Mouse (Mus musculus): Measurements from ENCODE around the gene Slc4a2. TPM values are rescaled to one million over a fixed set of nuclear protein-coding genes. Genes with fewer than 3 reads are reported as not detected.

The Slc4a2 gene
- 45.1 and 48.9 TPM in 2 replicates for polyA plus RNA-seq (2015; fragmentation: Nextera tagmentation; extraction: Ambion mirVana)

- Histone ChIP-seq H3K9me3 (ENCODE audit: control insufficient read depth, low read length) (no peaks in the 10 kb centered on the region), H3K9ac (ENCODE audit: low read length) (peak within 1 kb of the TSS; percentile 73), H3K27ac (ENCODE audit: low read length) (peak within 1 kb of the TSS; percentile 98), H3K36me3 (ENCODE audit: control insufficient read depth, insufficient read depth, low read length) (peaks cover 4% of the 10 kb centered on the region; the same call in 1 of the 2 replicates), H3K4me1 (replicated peaks; ENCODE audit: control insufficient read depth, insufficient read depth, low read length) (peaks cover 26% of the 10 kb centered on the region), H3K4me2 (ENCODE audit: low read depth, low read length) (peak within 1 kb of the TSS; percentile 84), H3K27me3 (ENCODE audit: control insufficient read depth, insufficient read depth, low read depth, low read length) (no peaks in the 10 kb centered on the region), H3K4me3 (ENCODE audit: low read length) (peak within 1 kb of the TSS; percentile 59)
- under 1% methylated on average over 46 of the region's 46 CpGs for WGBS
- peak; percentile 93 for ATAC-seq (ENCODE audit: low read depth)
Measured at GRCm38 (mm10) chr5:24423129-24424003, at the start of gene Slc4a2, which contains the start of gene Cdk5. Gene Slc4a2, plus strand, starts transcription at chr5:24423837. Gene Cdk5, minus strand, starts transcription at chr5:24423530.

- H3K36me3 ChIP-seq (ENCODE audit: control insufficient read depth, insufficient read depth, low read length): no peaks in the 10 kb centered on the region
- no peak overlapping the region for H3K9ac ChIP-seq (ENCODE audit: low read length)
- H3K4me3 ChIP-seq (ENCODE audit: low read length): no peak overlapping the region
- H3K4me2 ChIP-seq (ENCODE audit: low read depth, low read length): no peak overlapping the region
- peaks cover 3% of the 10 kb centered on the region; the same call in 1 of the 2 replicates for H3K4me1 ChIP-seq (replicated peaks; ENCODE audit: control insufficient read depth, insufficient read depth, low read length)
- ATAC-seq (ENCODE audit: low read depth): peak; percentile 59; the same call in 1 of the 2 replicates
- no peak overlapping the region for H3K27ac ChIP-seq (ENCODE audit: low read length)
- H3K27me3 ChIP-seq (ENCODE audit: control insufficient read depth, insufficient read depth, low read depth, low read length): no peaks in the 10 kb centered on the region
- H3K9me3 ChIP-seq (ENCODE audit: control insufficient read depth, low read length): no peaks in the 10 kb centered on the region
- 15% methylated on average over 6 of the region's 6 CpGs for WGBS
Measured at GRCm38 (mm10) chr5:24374216-24374615, 49.4 kb upstream of the Slc4a2 start.

GRCm38 (mm10) chr5:24374666-24375328 lies 48.8 kb upstream of the Slc4a2 start:
- Histone ChIP-seq H3K36me3 (ENCODE audit: control insufficient read depth, insufficient read depth, low read length) (no peaks in the 10 kb centered on the region), H3K4me2 (ENCODE audit: low read depth, low read length) (no peak overlapping the region), H3K9ac (ENCODE audit: low read length) (no peak overlapping the region), H3K4me3 (ENCODE audit: low read length) (no peak overlapping the region), H3K9me3 (ENCODE audit: control insufficient read depth, low read length) (no peaks in the 10 kb centered on the region), H3K27ac (ENCODE audit: low read length) (no peak overlapping the region), H3K4me1 (replicated peaks; ENCODE audit: control insufficient read depth, insufficient read depth, low read length) (peaks cover 3% of the 10 kb centered on the region; the same call in 1 of the 2 replicates), H3K27me3 (ENCODE audit: control insufficient read depth, insufficient read depth, low read depth, low read length) (no peaks in the 10 kb centered on the region)
- WGBS: 58% methylated on average over 7 of the region's 7 CpGs
- ATAC-seq (ENCODE audit: low read depth): no peak

GRCm38 (mm10) chr5:24378700-24379099 lies 44.9 kb upstream of the Slc4a2 start:
- H3K27me3 ChIP-seq (ENCODE audit: control insufficient read depth, insufficient read depth, low read depth, low read length): no peaks in the 10 kb centered on the region

DNA sequence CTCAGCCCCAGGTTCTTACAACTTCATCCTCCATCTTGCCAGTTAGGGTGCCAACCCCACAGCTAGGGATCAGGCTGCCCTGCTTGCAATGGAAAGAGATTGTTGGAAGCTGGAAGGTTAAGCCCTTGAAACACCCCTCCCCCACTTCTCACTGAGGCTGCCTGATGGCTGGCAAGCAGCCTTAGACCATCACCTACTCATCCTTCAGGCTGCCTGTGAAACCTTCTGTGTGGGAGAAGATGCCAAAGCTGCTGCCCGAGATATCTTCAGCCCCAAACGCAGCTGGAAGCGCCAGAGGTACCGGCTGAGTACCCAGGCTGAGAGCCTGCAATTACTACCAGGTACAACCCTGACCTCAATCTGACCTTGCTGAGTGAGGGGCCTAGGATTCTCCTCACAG lies 44.1 kb upstream of the Slc4a2 start:
- 50% methylated on average over 4 of the region's 4 CpGs for WGBS
- Histone ChIP-seq H3K27me3 (ENCODE audit: control insufficient read depth, insufficient read depth, low read depth, low read length) (peaks cover under 1% of the 10 kb centered on the region; the same call in 1 of the 2 replicates), H3K36me3 (ENCODE audit: control insufficient read depth, insufficient read depth, low read length) (no peaks in the 10 kb centered on the region), H3K9me3 (ENCODE audit: control insufficient read depth, low read length) (no peaks in the 10 kb centered on the region), H3K4me3 (ENCODE audit: low read length) (no peak overlapping the region), H3K4me2 (ENCODE audit: low read depth, low read length) (no peak overlapping the region), H3K27ac (ENCODE audit: low read length) (no peak overlapping the region), H3K9ac (ENCODE audit: low read length) (no peak overlapping the region), H3K4me1 (replicated peaks; ENCODE audit: control insufficient read depth, insufficient read depth, low read length) (peaks cover 10% of the 10 kb centered on the region)
- no peak for ATAC-seq (ENCODE audit: low read depth)

More at GRCm38 (mm10) chr5:24378700-24379099, 44.9 kb upstream of the Slc4a2 start:
- Histone ChIP-seq H3K4me3 (ENCODE audit: low read length) (no peak overlapping the region), H3K9ac (ENCODE audit: low read length) (no peak overlapping the region), H3K4me1 (replicated peaks; ENCODE audit: control insufficient read depth, insufficient read depth, low read length) (peaks cover 9% of the 10 kb centered on the region), H3K27ac (ENCODE audit: low read length) (no peak overlapping the region), H3K36me3 (ENCODE audit: control insufficient read depth, insufficient read depth, low read length) (no peaks in the 10 kb centered on the region), H3K9me3 (ENCODE audit: control insufficient read depth, low read length) (no peaks in the 10 kb centered on the region), H3K4me2 (ENCODE audit: low read depth, low read length) (no peak overlapping the region)
- no peak for ATAC-seq (ENCODE audit: low read depth)
- 59% methylated on average over 2 of the region's 2 CpGs for WGBS

DNA sequence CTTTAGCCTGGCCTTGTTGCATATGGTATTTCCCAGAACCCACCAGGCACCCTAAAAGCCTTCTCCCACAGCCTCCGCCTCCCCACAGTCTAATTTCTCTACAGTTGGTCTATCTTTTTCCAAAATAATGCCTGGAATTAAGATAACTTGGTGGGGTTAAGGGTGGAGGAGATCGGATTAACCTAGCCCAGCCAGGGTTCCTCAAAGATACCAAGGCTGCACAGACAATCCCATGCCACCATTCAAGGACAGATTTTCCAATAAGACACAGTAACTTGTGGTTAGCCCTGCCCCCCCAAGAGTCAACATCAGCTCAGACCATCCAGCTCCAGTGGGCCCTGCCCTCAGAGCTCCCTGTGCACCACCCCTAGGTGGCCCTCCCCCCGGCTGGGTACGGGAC lies 43.1 kb upstream of the Slc4a2 start:
- ATAC-seq (ENCODE audit: low read depth): no peak
- H3K4me3 ChIP-seq (ENCODE audit: low read length): no peak overlapping the region
- no peaks in the 10 kb centered on the region for H3K36me3 ChIP-seq (ENCODE audit: control insufficient read depth, insufficient read depth, low read length)
- peaks cover 10% of the 10 kb centered on the region for H3K4me1 ChIP-seq (replicated peaks; ENCODE audit: control insufficient read depth, insufficient read depth, low read length)
- H3K9ac ChIP-seq (ENCODE audit: low read length): no peak overlapping the region
- H3K27ac ChIP-seq (ENCODE audit: low read length): no peak overlapping the region
- no peak overlapping the region for H3K4me2 ChIP-seq (ENCODE audit: low read depth, low read length)
- no peaks in the 10 kb centered on the region for H3K9me3 ChIP-seq (ENCODE audit: control insufficient read depth, low read length)
- peaks cover 7% of the 10 kb centered on the region; the same call in 1 of the 2 replicates for H3K27me3 ChIP-seq (ENCODE audit: control insufficient read depth, insufficient read depth, low read depth, low read length)
- WGBS: 89% methylated on average over 4 of the region's 4 CpGs

DNA sequence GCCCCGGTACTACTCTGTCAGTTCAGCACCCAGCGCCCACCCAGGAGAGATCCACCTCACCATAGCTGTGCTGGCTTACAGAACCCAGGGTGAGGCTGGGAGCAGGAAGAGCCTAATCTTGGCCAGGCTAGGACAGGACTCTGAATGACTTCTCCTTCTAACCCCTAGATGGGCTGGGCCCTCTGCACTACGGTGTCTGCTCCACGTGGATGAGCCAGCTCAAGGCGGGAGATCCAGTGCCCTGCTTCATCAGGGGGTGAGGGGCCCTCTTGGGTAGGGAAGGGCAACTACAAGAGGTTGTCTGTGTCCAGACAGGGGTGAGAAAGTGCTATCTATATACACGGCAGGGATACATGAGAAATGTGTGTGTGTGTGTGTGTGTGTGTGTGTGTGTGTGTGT lies 42.2 kb upstream of the Slc4a2 start:
- whole genome bisulfite sequencing: 65% methylated on average over 6 of the region's 6 CpGs
- Histone ChIP-seq H3K9ac (ENCODE audit: low read length) (no peak overlapping the region), H3K9me3 (ENCODE audit: control insufficient read depth, low read length) (no peaks in the 10 kb centered on the region), H3K36me3 (ENCODE audit: control insufficient read depth, insufficient read depth, low read length) (no peaks in the 10 kb centered on the region), H3K27me3 (ENCODE audit: control insufficient read depth, insufficient read depth, low read depth, low read length) (peaks cover 16% of the 10 kb centered on the region), H3K4me2 (ENCODE audit: low read depth, low read length) (no peak overlapping the region), H3K4me1 (replicated peaks; ENCODE audit: control insufficient read depth, insufficient read depth, low read length) (peaks cover 10% of the 10 kb centered on the region), H3K27ac (ENCODE audit: low read length) (no peak overlapping the region), H3K4me3 (ENCODE audit: low read length) (no peak overlapping the region)
- ATAC-seq (ENCODE audit: low read depth): no peak

- H3K4me1 ChIP-seq (replicated peaks; ENCODE audit: control insufficient read depth, insufficient read depth, low read length): peaks cover 11% of the 10 kb centered on the region
- ATAC-seq (ENCODE audit: low read depth): no peak
- H3K27me3 ChIP-seq (ENCODE audit: control insufficient read depth, insufficient read depth, low read depth, low read length): peaks cover 20% of the 10 kb centered on the region
- no peaks in the 10 kb centered on the region for H3K9me3 ChIP-seq (ENCODE audit: control insufficient read depth, low read length)
- no peaks in the 10 kb centered on the region for H3K36me3 ChIP-seq (ENCODE audit: control insufficient read depth, insufficient read depth, low read length)
- H3K9ac ChIP-seq (ENCODE audit: low read length): no peak overlapping the region
- 64% methylated on average over 2 of the region's 2 CpGs for WGBS
- no peak overlapping the region for H3K4me3 ChIP-seq (ENCODE audit: low read length)
- H3K27ac ChIP-seq (ENCODE audit: low read length): no peak overlapping the region
- H3K4me2 ChIP-seq (ENCODE audit: low read depth, low read length): no peak overlapping the region
Measured at GRCm38 (mm10) chr5:24381988-24382387, 41.6 kb upstream of the Slc4a2 start.
